Mouse (Mus musculus) forebrain, embryonic 15.5 days (tissue): ENCODE data around the gene Zdhhc12. TPM values are rescaled to one million over a fixed set of nuclear protein-coding genes. Genes with fewer than 3 reads are reported as not detected.

ENCODE experiments used
- ATAC-seq: fragments of 200-750 bp; cut with Nextera tagmentation; replicated peaks from 2 replicates; pipeline ENCODE4 v1.8.0; 2017; ENCODE audit warnings: mild to moderate bottlenecking, moderate TSS enrichment, moderate library complexity
- H3K27ac ChIP-seq: fragments of 300-500 bp; sonication (generic); replicated peaks from 2 replicates; pipeline ENCODE4 v1.5.1; 2015; ENCODE audit warnings: mild to moderate bottlenecking, inconsistent platforms
- H3K27me3 ChIP-seq: fragments of 300-500 bp; sonication (generic); 2 replicates; pipeline ENCODE4 v1.6.1; 2015; ENCODE audit warnings: inconsistent platforms
- H3K36me3 ChIP-seq: fragments of 300-500 bp; sonication (generic); 2 replicates; pipeline ENCODE4 v1.6.1; 2015; ENCODE audit warnings: mild to moderate bottlenecking, inconsistent platforms
- H3K4me1 ChIP-seq: fragments of 300-500 bp; sonication (generic); 2 replicates; pipeline ENCODE4 v1.6.1; 2015; ENCODE audit warnings: inconsistent platforms
- H3K4me2 ChIP-seq: fragments of 300-500 bp; sonication (generic); replicated peaks from 2 replicates; pipeline ENCODE4 v1.6.1; 2015; ENCODE audit warnings: mild to moderate bottlenecking, inconsistent platforms
- H3K4me3 ChIP-seq: fragments of 300-500 bp; sonication (generic); 2 replicates; pipeline ENCODE4 v1.5.1; 2015; ENCODE audit warnings: mild to moderate bottlenecking, inconsistent platforms
- H3K9ac ChIP-seq: fragments of 300-500 bp; sonication (generic); replicated peaks from 2 replicates; pipeline ENCODE4 v1.6.1; 2015; ENCODE audit warnings: mild to moderate bottlenecking, inconsistent platforms
- H3K9me3 ChIP-seq: fragments of 300-500 bp; sonication (generic); 2 replicates; pipeline ENCODE4 v1.6.1; 2016; ENCODE audit warnings: inconsistent platforms
- WGBS: fragments of 180-500 bp; shearing (Covaris S2); methylation state at CpG from one replicate; pipeline ENCODE4 v1.1.7; 2015; ENCODE audit warnings: mixed read lengths; 5-methylcytosine and 5-hydroxymethylcytosine counted together
- polyA plus RNA-seq: library from polyadenylated mRNA; unstranded; fragments of >200 nt; fragmentation: Nextera tagmentation; extraction: Ambion mirVana; gene quantifications from 2 replicates; pipeline ENCODE4 v1.2.1, GENCODE M21; 2015

Zdhhc12 gene
- polyA plus RNA-seq, 1 experiment from 2014 or later = 16.7 TPM

DNA sequence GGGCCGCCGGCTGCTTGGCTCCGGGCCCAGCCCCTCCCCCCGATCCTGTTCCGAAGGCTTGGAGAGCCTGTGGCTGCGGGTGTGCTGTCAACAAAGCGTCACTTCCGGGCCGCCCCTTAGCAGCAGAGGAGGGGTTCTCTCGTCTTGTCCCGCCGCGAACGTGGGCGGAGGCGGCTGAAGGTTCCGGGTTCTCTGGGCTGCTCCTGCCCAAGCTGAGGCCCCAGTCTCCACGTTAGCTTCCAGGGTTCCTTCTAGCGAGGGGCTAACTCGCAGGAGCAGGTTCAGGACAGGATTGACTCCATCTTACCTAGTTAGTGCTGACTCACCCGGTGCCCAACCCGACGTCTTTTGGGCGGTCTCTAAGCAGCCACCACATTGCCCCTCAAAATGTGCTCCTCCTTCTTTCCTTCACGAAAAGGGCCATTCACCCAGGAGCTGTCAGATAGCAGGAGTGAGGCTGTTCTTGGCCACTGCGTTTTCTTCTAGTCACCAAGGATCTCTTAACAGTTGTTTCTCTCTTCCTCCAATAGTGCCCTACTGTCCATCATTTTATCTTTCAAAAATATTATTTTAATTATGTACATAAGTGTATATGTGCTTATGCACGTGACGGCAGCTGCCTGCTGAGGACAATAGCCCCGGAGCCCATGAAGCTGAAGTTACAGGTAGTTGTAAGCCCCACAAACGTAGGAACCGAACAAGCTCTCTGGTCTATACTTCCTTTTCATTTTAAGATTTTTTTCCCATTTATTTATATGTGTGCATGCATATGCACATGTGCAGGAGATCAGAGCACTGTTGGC is 31.2 kb upstream of the Zdhhc12 start, which contains the start of gene Zer1:
Zer1 (minus strand) TSS at position 114 of the 803 bp plus-strand sequence.
- Histone ChIP-seq H3K9ac (peak within 1 kb of the TSS; percentile 94), H3K4me1 (peaks cover 35% of the 10 kb centered on the region), H3K27me3 (no peaks in the 10 kb centered on the region), H3K9me3 (no peaks in the 10 kb centered on the region), H3K27ac (peak within 1 kb of the TSS; percentile 95), H3K4me3 (peak within 1 kb of the TSS; percentile 82), H3K4me2 (peak within 1 kb of the TSS; percentile 89), H3K36me3 (no peaks in the 10 kb centered on the region)
- peak; percentile 96 for ATAC-seq
- 8% methylated on average over 31 of the region's 31 CpGs for WGBS

DNA sequence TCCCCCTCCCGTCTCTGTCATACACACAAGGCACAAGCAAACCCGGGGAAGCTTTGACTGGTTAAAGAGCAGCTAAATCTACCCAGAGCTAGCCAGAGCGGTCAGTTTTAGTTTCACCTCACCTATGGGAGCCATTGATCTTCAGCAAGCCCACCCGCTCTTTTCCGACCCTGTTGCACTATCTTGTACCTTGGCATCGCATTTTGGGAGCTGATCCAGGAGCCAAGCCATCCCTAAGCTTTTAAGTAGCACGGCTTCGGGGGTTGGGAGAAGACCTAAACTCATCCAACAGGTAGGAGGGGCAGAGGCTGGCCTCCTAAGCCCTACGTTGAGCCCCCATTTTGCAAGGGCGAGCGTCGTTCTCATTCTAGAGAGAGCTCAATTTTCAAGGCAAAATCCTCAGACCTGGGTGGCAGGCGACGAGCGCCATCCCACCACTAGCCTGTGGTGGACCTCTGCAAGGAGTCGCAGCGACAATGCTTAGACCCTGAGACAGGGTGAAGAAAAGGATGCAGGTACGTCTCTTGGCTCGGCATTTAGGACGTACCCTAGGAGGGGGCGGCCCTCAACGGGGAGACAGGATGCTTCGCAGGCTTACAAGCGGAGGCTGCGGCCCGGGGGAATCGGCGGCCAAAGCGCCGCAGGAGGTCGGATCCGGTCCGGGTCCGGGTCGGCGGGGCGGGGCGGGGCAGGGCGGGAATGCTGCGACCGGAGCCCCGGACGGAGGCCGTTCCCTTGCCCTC is 30.5 kb upstream of the Zdhhc12 start:
- H3K4me3 ChIP-seq = peak overlapping the region; percentile 82
- ATAC-seq = peak; percentile 69
- H3K9ac ChIP-seq = peak overlapping the region; percentile 94
- H3K27me3 ChIP-seq = no peaks in the 10 kb centered on the region
- H3K27ac ChIP-seq = peak overlapping the region; percentile 95
- peak overlapping the region; percentile 89 for H3K4me2 ChIP-seq
- H3K9me3 ChIP-seq = no peaks in the 10 kb centered on the region
- H3K4me1 ChIP-seq = peaks cover 43% of the 10 kb centered on the region
- H3K36me3 ChIP-seq = no peaks in the 10 kb centered on the region
- under 1% methylated on average over 44 of the region's 44 CpGs for WGBS

DNA sequence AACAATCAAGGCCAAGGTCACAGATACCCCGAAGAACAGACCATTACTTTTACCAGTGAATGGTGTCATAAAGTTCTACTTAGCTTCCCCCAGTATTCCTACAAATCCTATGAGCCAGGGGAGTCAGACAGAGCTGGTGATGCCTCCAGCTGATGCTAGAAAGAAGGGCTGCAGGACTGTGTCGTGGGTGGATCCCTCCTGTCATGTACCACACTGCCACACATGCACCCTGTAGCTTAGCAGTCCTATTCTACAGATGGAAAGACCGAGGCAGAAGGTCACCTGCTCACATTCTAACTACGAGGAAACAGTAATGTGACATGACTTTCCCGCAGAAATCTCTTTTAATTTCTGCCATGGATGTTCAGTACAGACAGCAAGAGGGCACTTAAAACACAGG is 29.3 kb upstream of the Zdhhc12 start:
- ATAC-seq = no peak
- no peak overlapping the region for H3K27ac ChIP-seq
- no peaks in the 10 kb centered on the region for H3K36me3 ChIP-seq
- H3K4me3 ChIP-seq = no peak overlapping the region
- H3K9me3 ChIP-seq = no peaks in the 10 kb centered on the region
- H3K4me2 ChIP-seq = peak overlapping the region; percentile 89; the same call in 1 of the 2 replicates
- H3K27me3 ChIP-seq = no peaks in the 10 kb centered on the region
- no peak overlapping the region for H3K9ac ChIP-seq
- peaks cover 45% of the 10 kb centered on the region for H3K4me1 ChIP-seq
- 85% methylated on average over 5 of the region's 5 CpGs for WGBS

DNA sequence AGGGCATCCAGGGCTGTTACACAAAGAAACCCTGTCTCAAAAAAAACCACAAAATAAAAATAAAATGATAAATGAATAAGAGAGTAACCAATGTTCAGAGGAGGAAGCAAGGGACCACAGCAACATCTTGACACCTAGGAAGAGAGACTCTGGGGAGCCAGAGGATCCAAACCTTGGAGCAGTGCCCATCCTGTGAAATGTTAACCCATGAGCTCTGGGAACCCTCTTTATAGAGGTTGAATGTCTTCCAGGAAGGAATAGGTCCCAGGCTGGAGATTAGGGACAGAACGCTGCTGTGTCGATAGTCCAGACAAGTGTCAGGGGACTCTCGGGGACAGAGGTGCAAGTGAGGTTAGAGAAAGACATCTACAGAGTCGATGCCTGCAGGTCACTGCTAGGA is 26.8 kb upstream of the Zdhhc12 start:
- H3K27ac ChIP-seq = peak overlapping the region; percentile 75
- H3K4me3 ChIP-seq = no peak overlapping the region
- ATAC-seq = no peak
- H3K27me3 ChIP-seq = no peaks in the 10 kb centered on the region
- 78% methylated on average over 4 of the region's 4 CpGs for WGBS
- H3K4me1 ChIP-seq = peaks cover 45% of the 10 kb centered on the region
- no peak overlapping the region for H3K4me2 ChIP-seq
- no peaks in the 10 kb centered on the region for H3K9me3 ChIP-seq
- no peaks in the 10 kb centered on the region for H3K36me3 ChIP-seq
- no peak overlapping the region for H3K9ac ChIP-seq

DNA sequence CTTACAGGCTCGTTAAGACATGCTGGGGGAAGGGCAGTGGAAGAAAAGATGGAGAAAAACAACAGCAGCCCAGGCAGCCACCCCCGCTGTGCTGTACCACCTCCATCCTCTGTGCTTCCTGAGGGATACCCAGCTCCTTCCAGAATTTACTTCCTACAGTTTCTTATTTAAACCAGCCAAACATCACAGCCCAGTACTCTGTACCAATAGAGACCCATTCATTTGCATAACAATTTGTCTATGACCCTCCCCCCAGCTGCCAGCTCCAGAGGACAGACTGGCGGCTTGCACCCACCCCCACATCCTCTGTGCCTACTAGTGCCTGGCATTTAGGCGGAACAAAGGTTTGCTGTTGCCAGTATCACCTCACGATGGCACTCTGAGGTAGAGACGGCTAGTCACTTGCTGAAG is 26.2 kb upstream of the Zdhhc12 start:
- H3K4me1 ChIP-seq = peaks cover 38% of the 10 kb centered on the region
- no peak overlapping the region for H3K4me3 ChIP-seq
- peak overlapping the region; percentile 75 for H3K27ac ChIP-seq
- peak overlapping the region; percentile 17 for H3K4me2 ChIP-seq
- no peaks in the 10 kb centered on the region for H3K9me3 ChIP-seq
- no peaks in the 10 kb centered on the region for H3K36me3 ChIP-seq
- 5% methylated on average over 6 of the region's 6 CpGs for WGBS
- ATAC-seq = peak; percentile 55
- H3K9ac ChIP-seq = no peak overlapping the region
- H3K27me3 ChIP-seq = no peaks in the 10 kb centered on the region

DNA sequence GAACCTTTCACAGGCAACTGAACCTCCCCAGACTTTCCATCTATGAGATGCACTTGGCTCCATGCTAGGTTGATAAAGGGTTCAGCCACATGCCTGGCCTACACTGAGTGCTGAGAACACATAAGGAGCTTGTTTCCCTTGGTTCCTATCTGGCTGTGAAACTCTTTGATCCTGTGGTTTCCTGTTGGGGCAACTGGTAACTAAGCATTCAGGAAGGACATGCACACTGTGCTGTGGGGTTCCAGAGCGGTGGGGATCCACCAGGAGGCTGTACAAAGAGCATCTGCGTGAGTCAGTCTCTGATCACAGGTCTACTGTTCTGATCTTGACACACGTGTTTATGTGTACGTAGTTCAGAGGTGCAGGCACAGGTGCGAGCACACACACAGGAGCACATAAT is 19.1 kb upstream of the Zdhhc12 start:
- no peaks in the 10 kb centered on the region for H3K9me3 ChIP-seq
- H3K4me1 ChIP-seq = no peaks in the 10 kb centered on the region
- H3K27ac ChIP-seq = no peak overlapping the region
- no peak overlapping the region for H3K9ac ChIP-seq
- 93% methylated on average over 5 of the region's 5 CpGs for WGBS
- ATAC-seq = no peak
- H3K4me3 ChIP-seq = no peak overlapping the region
- H3K4me2 ChIP-seq = no peak overlapping the region
- peaks cover 53% of the 10 kb centered on the region for H3K36me3 ChIP-seq
- no peaks in the 10 kb centered on the region for H3K27me3 ChIP-seq

DNA sequence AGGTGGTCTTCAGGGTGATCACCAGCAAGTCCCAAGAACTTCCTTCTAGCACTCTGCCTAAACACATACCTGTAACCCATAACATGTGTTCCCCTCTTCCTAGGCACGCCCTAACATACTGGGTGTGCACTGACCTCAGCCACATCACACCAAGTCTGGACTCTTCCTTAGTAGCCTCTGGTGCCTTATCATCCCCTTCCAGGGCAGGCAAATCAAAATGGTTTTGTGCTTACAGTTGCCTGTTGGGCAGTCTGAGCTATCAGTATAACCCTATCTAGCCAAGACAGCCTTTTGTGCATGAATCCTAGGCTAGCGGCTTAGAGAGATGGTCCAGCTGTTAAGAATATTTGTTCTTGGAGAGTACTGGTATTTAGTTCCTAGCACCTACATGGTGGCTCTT is 18.1 kb upstream of the Zdhhc12 start:
- H3K4me2 ChIP-seq = no peak overlapping the region
- WGBS = 96% methylated on average over 2 of the region's 2 CpGs
- H3K4me3 ChIP-seq = no peak overlapping the region
- no peak overlapping the region for H3K9ac ChIP-seq
- H3K9me3 ChIP-seq = no peaks in the 10 kb centered on the region
- H3K27ac ChIP-seq = no peak overlapping the region
- no peaks in the 10 kb centered on the region for H3K27me3 ChIP-seq
- no peak for ATAC-seq
- peaks cover 64% of the 10 kb centered on the region for H3K36me3 ChIP-seq
- no peaks in the 10 kb centered on the region for H3K4me1 ChIP-seq

DNA sequence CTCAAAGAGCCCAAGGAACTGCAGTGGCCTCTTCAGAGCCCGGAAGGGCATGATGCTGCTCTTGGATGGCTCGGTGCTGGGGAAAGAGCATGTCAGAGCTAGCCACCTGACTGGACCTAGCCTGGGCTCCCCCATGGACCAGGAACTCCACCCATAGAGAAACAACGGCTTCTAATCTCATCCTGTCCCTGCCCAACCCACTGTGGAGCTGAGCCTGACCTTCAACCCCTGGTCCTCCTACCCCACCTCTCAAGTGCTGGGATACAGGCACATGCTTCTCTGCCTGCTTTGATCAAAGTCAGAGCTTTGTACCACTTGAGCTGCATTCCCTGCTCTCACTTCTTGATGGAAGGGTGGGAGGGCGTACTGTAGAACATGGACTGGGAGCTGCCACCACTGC is 14.8 kb upstream of the Zdhhc12 start:
- ATAC-seq = no peak
- WGBS = 87% methylated on average over 4 of the region's 4 CpGs
- peaks cover 84% of the 10 kb centered on the region for H3K36me3 ChIP-seq

DNA sequence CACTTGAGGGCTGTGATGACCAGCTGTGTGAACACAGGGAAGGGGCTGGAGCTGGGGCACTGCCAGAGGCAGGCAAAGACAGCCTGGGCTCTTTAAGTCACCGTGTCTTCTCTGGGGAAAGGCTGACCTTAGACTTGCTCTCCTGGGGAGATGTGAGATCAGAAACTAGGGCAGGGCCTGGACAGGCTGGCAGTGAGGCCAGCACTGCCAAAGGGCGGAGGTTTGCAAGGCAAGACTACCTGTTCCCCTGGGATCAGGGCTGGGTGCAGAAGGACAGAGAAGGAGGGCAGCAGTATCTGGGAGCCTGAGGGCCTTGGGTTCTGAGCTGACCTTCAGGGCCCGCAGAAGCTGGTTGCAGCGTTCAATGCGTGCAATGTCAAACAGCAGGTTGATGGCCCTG is 14.2 kb upstream of the Zdhhc12 start:
- Histone ChIP-seq H3K4me2 (no peak overlapping the region), H3K27me3 (no peaks in the 10 kb centered on the region), H3K27ac (no peak overlapping the region), H3K4me1 (no peaks in the 10 kb centered on the region), H3K9me3 (no peaks in the 10 kb centered on the region), H3K9ac (no peak overlapping the region), H3K4me3 (no peak overlapping the region), H3K36me3 (peaks cover 85% of the 10 kb centered on the region)
- WGBS = 94% methylated on average over 5 of the region's 5 CpGs
- ATAC-seq = no peak

More for the DNA sequence above, 14.8 kb upstream of the Zdhhc12 start:
- Histone ChIP-seq H3K9ac (no peak overlapping the region), H3K4me2 (no peak overlapping the region), H3K4me3 (no peak overlapping the region), H3K27me3 (no peaks in the 10 kb centered on the region), H3K9me3 (no peaks in the 10 kb centered on the region), H3K27ac (no peak overlapping the region), H3K4me1 (no peaks in the 10 kb centered on the region)

DNA sequence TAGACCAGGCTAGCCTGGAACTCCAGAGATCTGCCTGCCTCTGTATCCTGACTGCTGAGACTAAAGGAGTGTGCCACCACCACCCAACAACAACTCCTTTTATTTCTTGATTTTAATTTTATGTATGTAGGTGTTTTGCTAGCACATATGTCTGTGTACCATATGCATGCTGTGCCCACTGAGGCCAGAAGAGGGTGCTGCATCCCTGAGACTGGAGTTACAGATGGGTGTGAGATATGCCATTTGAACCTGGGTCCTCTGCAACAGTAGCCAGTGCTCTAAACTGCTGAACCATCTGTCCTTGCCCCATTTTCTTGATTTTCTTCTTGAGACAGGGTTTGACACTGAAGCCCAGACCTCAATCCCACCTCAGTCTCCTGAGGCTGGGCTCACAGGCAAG is 12.9 kb upstream of the Zdhhc12 start:
- H3K27ac ChIP-seq = no peak overlapping the region
- H3K27me3 ChIP-seq = no peaks in the 10 kb centered on the region
- no peak overlapping the region for H3K4me2 ChIP-seq
- H3K36me3 ChIP-seq = peaks cover 87% of the 10 kb centered on the region
- H3K9ac ChIP-seq = no peak overlapping the region
- no peaks in the 10 kb centered on the region for H3K4me1 ChIP-seq
- ATAC-seq = no peak
- H3K9me3 ChIP-seq = no peaks in the 10 kb centered on the region
- no peak overlapping the region for H3K4me3 ChIP-seq

DNA sequence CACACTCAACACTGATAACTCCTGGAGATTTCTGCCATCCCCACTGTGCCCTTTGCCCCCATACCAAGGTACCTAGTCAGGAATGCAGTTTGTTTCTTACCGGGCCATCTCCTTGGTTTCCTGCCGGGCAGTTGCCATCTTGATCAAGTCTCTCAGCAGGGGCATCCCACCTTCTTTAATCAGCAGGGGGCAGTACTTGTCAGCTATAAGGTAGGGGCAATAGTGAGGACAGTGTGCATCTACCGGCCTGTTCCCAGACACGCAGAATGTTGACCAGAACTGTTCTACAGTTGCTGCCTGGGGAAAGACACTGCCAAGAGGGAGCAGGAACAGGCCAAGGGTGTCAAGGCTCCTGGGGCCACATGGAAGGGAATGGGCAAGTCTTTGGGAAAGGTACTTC is 6.8 kb upstream of the Zdhhc12 start:
- no peak for ATAC-seq
- Histone ChIP-seq H3K27me3 (no peaks in the 10 kb centered on the region), H3K4me2 (no peak overlapping the region), H3K36me3 (peaks cover 63% of the 10 kb centered on the region), H3K9me3 (no peaks in the 10 kb centered on the region), H3K9ac (no peak overlapping the region), H3K4me3 (no peak overlapping the region), H3K27ac (no peak overlapping the region), H3K4me1 (no peaks in the 10 kb centered on the region)
- WGBS = 75% methylated on average over 4 of the region's 4 CpGs

DNA sequence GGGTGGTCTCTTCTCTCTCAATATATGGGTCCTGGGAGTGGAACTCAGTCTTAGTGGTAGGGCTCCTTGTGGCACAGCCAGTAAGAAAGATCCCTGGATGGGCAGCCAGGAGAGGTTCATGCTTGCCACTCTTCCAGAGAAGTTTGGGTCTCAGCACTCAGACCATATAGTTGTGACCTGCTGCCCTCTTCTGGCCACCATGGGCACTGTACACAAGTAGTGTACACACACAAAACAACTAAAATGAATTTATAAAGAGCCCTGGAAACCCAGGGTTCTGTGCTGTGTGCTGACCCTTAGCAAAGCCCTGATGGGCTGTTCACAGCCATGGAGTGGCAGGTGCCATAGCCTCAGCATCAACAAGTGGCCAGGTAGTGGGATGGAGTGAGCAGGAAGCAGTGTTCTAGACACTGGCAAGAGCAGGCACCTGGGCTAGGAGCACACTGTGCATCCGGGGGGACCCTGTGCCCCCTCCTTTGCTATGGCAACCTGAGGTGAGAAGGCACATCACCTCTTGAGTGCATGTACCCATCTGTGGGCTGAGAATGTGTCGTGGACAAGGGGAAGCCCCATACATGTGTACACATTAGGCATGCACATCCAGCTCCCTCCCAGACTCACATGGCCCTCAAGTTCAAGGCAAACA is 2.6 kb upstream of the Zdhhc12 start:
- peaks cover 22% of the 10 kb centered on the region for H3K4me1 ChIP-seq
- H3K4me3 ChIP-seq = no peak overlapping the region
- H3K36me3 ChIP-seq = peaks cover 34% of the 10 kb centered on the region
- no peaks in the 10 kb centered on the region for H3K9me3 ChIP-seq
- H3K27me3 ChIP-seq = no peaks in the 10 kb centered on the region
- 76% methylated on average over 2 of the region's 2 CpGs for WGBS
- H3K27ac ChIP-seq = no peak overlapping the region
- no peak overlapping the region for H3K9ac ChIP-seq
- H3K4me2 ChIP-seq = no peak overlapping the region
- ATAC-seq = no peak
